Mouse (Mus musculus): ENCODE results near the gene Pnkd.
A peak's percentile ranks its signal among the peaks of the same experiment; 100 is the strongest.
"Not testable (repeated sequence)": the region's sequence is repeated elsewhere in the genome, so short reads cannot be mapped to it uniquely, and the experiment has no call there.

Gene Pnkd

DNA sequence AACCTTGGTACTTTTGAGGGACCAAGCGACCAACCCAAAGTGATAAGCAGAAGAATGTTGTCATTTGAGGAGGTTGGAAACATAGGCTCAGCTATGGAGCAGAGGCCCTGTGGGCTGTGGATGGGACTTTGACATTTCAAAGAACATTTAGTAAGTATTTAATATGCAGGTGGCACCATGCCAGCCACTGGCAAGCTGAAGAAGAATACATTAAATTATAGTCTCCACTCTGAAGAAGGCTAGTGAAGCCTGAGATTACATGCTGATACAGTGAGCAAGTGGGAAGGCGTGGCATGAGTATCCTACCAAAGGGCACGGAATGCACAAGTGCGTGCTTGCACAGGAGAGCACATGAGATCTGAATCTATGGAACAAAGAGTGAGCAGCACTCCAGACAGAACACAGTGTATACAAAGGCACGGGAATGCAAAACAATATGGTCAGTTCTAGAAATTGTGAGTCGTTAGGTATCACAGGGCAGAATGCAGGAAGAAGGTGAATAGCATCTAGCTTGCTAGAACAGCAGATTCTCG is 45.2 kb downstream of the Pnkd start:
- no peak for DNase-seq (ENCODE audit: low spot score in 2 of 2)

GRCm38 (mm10) chr1:74331046-74331681 is 46.4 kb downstream of the Pnkd start:
- DNase-seq (ENCODE audit: low spot score in 2 of 2), result no peak

DNA sequence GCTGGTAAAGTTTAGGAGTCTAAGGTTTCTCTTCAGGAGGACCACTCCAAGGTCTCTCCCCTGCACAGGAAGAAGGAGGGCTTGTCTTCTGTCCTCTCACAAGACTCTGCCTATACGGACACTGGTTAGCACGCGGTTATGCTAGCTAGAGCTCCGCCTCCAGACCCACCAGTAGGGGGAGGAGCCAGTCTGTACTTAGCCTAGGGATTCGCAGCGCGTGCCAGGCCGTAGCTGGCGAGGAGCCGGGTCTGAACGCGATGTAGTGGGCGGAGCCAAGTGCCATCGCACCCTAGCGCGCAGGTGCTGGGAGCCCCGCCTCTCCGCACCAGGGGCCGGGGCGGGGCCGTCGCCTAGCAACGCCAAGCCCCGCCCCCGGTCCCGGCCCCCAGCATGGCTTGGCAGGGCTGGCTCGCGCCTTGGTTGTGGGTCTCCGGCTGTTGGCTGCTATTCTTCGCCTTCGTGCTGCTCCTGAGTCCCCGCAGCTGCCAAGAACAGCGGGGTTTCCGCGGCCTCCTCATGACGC is 47.6 kb downstream of the Pnkd start:
- peak; percentile 88 to 96 for DNase-seq (ENCODE audit: low spot score in 2 of 2)

GRCm38 (mm10) chr1:74332930-74333329 is 48.2 kb downstream of the Pnkd start:
- no peak for DNase-seq (ENCODE audit: low spot score in 2 of 2)

- no peak for DNase-seq (ENCODE audit: low spot score in 2 of 2)
Observed at GRCm38 (mm10) chr1:74334607-74335006, 49.9 kb downstream of the Pnkd start.

GRCm38 (mm10) chr1:74335033-74335432 is 50.3 kb downstream of the Pnkd start:
- DNase-seq (ENCODE audit: low spot score in 2 of 2), result no peak

DNA sequence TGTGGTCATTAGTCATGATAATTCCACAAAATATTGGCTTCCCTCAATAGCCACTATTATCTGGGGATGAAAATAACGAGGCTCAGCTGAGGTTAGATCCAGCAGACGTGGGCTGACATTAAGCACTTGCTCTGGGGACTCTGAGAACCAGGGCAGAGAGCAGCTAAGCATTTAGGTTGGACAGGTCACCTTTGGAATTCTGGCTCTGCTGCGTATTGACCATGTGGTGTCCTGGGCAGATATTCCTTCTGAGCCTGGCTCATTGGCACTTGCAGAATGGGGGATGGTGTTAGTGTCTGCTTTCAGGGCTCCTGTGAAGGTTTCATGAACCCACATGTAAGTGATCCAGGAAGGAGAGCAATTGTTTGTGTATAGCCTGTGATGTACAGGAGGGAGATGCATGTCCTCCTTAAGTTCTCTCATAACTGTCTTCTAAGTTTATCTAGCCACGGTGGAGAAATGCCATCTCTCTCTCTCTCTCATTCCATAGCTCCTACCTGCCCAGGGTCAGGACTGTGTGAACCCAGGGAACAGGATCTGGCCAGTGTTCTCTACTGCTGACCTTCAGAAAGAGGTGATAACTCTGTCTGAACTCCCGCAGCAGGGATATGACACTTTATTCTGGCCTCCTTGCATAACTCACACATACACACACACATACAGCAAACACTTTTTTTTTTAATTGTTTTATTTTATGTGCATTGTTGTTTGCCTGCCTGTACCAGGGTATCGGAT is 50.9 kb downstream of the Pnkd start:
- no peak for DNase-seq (ENCODE audit: low spot score in 2 of 2)

- DNase-seq (ENCODE audit: low spot score in 2 of 2), result no peak
Observed at GRCm38 (mm10) chr1:74337241-74337771, 52.6 kb downstream of the Pnkd start.

GRCm38 (mm10) chr1:74338013-74338412 is 53.3 kb downstream of the Pnkd start:
- DNase-seq (ENCODE audit: low spot score in 2 of 2), result no peak

GRCm38 (mm10) chr1:74338626-74339025 is 53.9 kb downstream of the Pnkd start:
- no peak for DNase-seq (ENCODE audit: low spot score in 2 of 2)

DNA sequence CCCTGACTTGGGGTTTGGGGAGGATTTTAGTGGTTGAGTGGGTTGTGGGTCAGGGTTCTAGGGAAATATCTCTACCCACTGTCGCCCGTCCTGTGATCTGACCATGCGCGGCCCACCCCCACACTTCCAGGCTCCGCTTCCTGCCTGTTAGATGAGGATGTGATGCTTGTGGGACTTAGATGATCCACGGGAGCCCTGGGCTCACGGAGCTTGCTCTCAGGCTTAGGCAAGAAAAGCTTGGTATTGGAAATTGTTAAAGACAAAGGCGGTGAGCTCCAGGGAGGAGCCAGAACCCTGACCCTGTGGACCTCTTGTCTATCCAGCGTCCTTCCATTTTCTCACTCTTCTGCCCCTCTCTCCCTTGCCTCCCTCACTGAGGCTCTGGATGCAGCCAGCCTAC is 55.2 kb downstream of the Pnkd start:
- no peak for DNase-seq (ENCODE audit: low spot score in 2 of 2)

DNA sequence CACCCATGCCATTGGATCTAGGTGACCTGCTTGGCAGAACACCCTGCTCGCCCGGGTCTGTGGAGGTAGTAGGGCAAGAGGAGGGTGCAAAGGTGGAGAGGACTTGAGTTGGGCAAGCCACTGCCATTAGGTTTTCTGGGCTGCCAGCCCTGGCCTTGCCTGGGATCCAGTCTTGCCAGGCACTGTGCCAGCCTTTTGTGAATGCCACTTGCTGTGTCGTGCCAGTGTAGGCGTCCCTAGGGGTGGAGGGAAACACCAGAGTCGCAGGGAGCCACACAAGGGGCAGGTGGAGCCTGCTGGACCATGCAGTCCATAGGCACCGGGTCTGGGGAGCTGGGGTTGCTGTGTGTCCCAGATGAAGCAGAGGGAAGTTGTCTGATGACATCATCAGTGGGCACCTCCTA is 55.6 kb downstream of the Pnkd start:
- DNase-seq (ENCODE audit: low spot score in 2 of 2), result peak in 1 of 2 experiments; percentile 25

DNA sequence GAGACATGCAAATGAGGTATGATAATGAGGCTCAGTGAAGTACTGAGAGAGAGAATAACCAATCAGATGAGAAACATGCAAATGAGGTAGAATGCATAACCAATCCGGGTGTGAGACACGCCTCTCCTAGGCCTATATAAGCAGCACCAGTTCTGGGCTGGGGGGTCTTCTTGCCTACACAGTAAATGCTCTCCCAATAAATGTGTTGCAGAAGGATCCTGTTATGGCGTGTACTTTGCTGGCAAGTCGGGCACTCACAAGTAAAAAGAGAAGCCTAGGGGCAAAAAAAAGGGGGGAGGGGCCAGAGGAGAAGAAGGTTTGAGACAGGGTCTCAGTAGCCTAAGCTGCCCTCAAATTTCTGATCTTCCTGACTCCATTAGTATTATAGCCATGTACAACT is 56.3 kb downstream of the Pnkd start:
- not testable (repeated sequence) for DNase-seq (ENCODE audit: low spot score in 2 of 2)

GRCm38 (mm10) chr1:74341898-74342297 is 57.2 kb downstream of the Pnkd start:
- no peak for DNase-seq (ENCODE audit: low spot score in 2 of 2)

GRCm38 (mm10) chr1:74342308-74342707 is 57.6 kb downstream of the Pnkd start:
- DNase-seq (ENCODE audit: low spot score in 2 of 2), result no peak

DNA sequence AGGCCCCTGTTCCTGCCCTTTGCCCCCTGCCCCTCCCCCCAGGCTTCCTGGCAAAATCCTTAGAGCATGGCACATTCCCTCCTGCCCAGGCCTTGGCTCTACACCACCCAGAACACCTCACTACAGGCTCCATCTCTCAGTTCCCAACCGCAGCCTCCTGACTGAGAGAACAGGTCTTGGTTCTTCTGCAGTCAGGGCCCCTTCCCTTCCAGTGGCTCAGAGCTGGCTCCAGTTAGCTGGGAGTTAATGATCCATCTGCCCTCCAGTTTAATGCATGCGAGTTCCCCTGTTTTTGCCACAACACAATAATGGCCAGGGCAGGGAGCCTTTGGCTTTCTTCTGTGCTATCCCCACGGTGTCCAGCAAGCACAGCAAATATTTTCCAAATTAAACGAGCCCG is 58.4 kb downstream of the Pnkd start:
- no peak for DNase-seq (ENCODE audit: low spot score in 2 of 2)

- no peak for DNase-seq (ENCODE audit: low spot score in 2 of 2)
Observed at GRCm38 (mm10) chr1:74344163-74344916, 59.6 kb downstream of the Pnkd start.

- DNase-seq (ENCODE audit: low spot score in 2 of 2), result no peak
Observed at GRCm38 (mm10) chr1:74351185-74351769, 66.5 kb downstream of the Pnkd start.

DNA sequence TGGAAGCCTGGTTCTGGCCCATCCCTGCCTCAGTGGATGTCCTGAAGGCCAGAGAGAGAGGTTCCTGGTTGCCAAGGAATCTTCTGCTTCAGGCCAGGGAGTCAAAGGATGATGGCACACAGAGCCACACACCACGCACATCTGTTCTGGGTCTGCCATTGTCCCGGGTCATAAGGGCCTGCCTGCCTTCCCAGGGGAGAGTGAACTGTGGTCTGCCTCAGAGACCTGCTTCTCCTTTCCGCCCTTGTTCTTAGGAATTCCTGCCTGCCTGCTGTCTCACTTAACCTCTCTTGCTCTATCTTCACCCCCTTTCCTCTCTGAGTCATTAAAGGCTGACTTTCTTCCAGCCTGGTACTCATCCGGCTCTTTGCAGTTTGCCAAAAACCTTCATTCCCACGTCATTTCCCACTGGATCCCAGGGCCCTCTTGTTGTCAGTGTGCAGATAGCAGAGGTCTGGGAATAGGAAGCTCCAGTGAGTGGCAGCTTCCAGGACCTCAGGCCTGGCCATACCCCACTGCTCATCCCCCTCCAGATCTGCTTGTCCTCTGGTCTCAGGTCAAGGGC is 67.9 kb downstream of the Pnkd start:
- no peak for DNase-seq (ENCODE audit: low spot score in 2 of 2)

GRCm38 (mm10) chr1:74353453-74354229 is 68.9 kb downstream of the Pnkd start:
- no peak for DNase-seq (ENCODE audit: low spot score in 2 of 2)
